Mouse (Mus musculus) ovary, postnatal 10 days (tissue): ENCODE results near the gene Gm13279.
"Not testable (repeated sequence)": the region's sequence is repeated elsewhere in the genome, so short reads cannot be mapped to it uniquely, and the experiment has no call there.

ENCODE experiments used
- DNase-seq: peaks from one replicate; pipeline ENCODE4 v3.0.0; 2022; ENCODE audit warnings: low spot score

Gene Gm13279

GRCm38 (mm10) chr4:88793936-88794675 is 3.1 kb upstream of the Gm13279 start, which contains the start of gene Gm13275:
TSS of gene Gm13275 (plus strand) at chr4:88794487.
- peak; percentile 96 for DNase-seq

GRCm38 (mm10) chr4:88799365-88799764 is 2.2 kb downstream of the Gm13279 start, which contains the start of gene Gm13285:
TSS of gene Gm13285 (plus strand) at chr4:88799665.
- not testable (repeated sequence) for DNase-seq

- DNase-seq: not testable (repeated sequence)
Observed at GRCm38 (mm10) chr4:88802954-88803353, 5.8 kb downstream of the Gm13279 start, which contains the start of gene Gm13287. TSS of gene Gm13287 (plus strand) at chr4:88803254.

- DNase-seq: not testable (repeated sequence)
Observed at GRCm38 (mm10) chr4:88805231-88805630, 8.0 kb downstream of the Gm13279 start, which contains the start of gene Gm13288. TSS of gene Gm13288 (plus strand) at chr4:88805531.

- DNase-seq: not testable (repeated sequence)
Observed at GRCm38 (mm10) chr4:88805761-88806160, 8.6 kb downstream of the Gm13279 start.

- no peak for DNase-seq
Observed at GRCm38 (mm10) chr4:88815928-88816327, 18.7 kb downstream of the Gm13279 start, which contains the start of gene Ifna7. TSS of gene Ifna7 (plus strand) at chr4:88816228.

- no peak for DNase-seq
Observed at GRCm38 (mm10) chr4:88819659-88820058, 22.5 kb downstream of the Gm13279 start, which contains the start of gene Ifna11. TSS of gene Ifna11 (plus strand) at chr4:88819959.

GRCm38 (mm10) chr4:88822995-88823394 is 25.8 kb downstream of the Gm13279 start:
- DNase-seq: no peak

GRCm38 (mm10) chr4:88827116-88827515 is 29.9 kb downstream of the Gm13279 start, which contains the start of gene Ifna6:
TSS of gene Ifna6 (plus strand) at chr4:88827416.
- not testable (repeated sequence) for DNase-seq

GRCm38 (mm10) chr4:88830523-88830922 is 33.3 kb downstream of the Gm13279 start:
- DNase-seq: no peak

GRCm38 (mm10) chr4:88835225-88835624 is 38.0 kb downstream of the Gm13279 start, which contains the start of gene Ifna5:
TSS of gene Ifna5 (plus strand) at chr4:88835525.
- not testable (repeated sequence) for DNase-seq

- DNase-seq: no peak
Observed at GRCm38 (mm10) chr4:88838828-88839227, 41.6 kb downstream of the Gm13279 start.

- no peak for DNase-seq
Observed at GRCm38 (mm10) chr4:88840058-88840457, 42.9 kb downstream of the Gm13279 start.

GRCm38 (mm10) chr4:88841438-88841911 is 44.3 kb downstream of the Gm13279 start, which contains the start of gene Ifna4:
TSS of gene Ifna4 (plus strand) at chr4:88841861.
- no peak for DNase-seq

GRCm38 (mm10) chr4:88845334-88845733 is 48.1 kb downstream of the Gm13279 start:
- DNase-seq: no peak
